Mouse (Mus musculus) frontal cortex, postnatal 14 days (tissue): ENCODE measurements around the gene Nsmce1.
A peak's percentile ranks its signal among the peaks of the same experiment; 100 is the strongest.
"Not testable (repeated sequence)": the region's sequence is repeated elsewhere in the genome, so short reads cannot be mapped to it uniquely, and the experiment has no call there.

ENCODE experiments used
- DNase-seq, 2 experiments: peaks; one replicate each; pipeline ENCODE4 v3.0.0; 2022; ENCODE audit warnings: low spot score in 2 of 2

Nsmce1 gene

DNA sequence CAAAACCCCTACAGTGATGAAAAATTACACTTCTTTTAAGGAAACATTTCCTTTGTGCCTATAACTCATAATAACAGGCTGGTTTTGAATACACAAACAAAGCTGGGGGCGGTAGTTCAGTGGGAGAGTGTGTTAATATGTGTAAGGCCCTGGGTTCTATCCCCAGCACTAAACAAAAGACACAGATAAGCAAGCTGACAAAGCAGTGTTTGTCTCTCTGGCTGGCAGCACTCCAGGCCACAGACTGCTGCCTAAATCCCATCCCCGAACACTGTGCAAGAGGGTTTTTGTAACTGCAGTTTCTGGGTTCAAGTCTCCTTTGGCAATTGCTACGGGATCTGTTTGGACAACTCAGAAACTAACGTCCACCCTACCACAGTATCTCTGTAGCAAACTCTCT lies 49.1 kb downstream of the Nsmce1 start:
- DNase-seq: no peak

- DNase-seq: no peak
Measured at GRCm38 (mm10) chr7:125434666-125435290, 56.6 kb downstream of the Nsmce1 start.

DNA sequence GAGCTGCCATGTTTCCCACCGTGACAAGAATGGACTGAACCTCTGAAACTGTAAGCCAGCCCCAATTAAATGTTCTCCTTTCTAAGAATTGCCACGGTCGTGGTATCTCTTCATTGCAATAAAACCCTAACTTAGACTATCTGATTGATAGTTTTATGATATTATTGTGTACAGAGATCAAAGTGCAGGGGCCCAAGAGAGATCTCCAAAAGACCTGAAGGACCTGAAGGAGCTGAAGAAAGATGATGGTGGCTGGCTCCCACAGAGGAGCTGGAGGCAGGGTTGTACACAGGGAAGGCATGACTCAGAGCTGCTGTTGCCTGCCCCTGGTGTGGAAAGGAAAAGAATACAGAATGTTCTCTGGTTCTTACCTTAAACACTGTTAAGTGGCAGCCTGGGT lies 57.5 kb downstream of the Nsmce1 start:
- DNase-seq: no peak

DNA sequence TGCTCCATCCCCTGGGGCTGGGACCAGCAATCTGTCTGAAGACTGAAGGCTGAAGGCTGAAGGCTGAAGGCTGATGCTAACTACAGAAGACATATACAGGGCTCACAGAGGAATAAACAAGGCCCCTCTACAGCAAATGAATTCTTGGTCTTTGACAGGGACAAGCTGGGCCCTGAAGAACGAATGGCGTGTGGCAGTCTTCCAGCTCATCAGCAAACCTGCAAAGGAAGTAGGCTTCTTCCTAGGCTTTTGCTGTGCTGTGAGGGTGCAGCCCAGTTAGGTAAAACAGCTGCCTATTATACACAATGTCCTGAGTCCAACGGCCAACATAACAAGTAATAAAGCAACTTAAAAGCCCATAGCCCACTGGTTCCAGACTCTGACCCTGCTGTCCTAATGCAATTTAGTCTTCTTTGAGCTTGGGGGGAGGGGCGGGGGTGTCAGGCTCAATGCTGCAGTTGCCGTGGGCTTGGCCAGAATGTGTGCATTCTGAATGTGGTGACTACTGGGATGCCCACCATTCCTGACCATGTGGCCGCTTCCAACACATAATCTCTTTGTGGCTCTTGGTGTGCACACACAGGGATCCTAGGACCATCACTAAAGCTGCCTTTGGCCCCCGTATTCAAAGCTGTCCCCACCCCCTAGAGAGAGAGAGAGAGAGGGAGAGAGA lies 61.1 kb downstream of the Nsmce1 start:
- no peak for DNase-seq

DNA sequence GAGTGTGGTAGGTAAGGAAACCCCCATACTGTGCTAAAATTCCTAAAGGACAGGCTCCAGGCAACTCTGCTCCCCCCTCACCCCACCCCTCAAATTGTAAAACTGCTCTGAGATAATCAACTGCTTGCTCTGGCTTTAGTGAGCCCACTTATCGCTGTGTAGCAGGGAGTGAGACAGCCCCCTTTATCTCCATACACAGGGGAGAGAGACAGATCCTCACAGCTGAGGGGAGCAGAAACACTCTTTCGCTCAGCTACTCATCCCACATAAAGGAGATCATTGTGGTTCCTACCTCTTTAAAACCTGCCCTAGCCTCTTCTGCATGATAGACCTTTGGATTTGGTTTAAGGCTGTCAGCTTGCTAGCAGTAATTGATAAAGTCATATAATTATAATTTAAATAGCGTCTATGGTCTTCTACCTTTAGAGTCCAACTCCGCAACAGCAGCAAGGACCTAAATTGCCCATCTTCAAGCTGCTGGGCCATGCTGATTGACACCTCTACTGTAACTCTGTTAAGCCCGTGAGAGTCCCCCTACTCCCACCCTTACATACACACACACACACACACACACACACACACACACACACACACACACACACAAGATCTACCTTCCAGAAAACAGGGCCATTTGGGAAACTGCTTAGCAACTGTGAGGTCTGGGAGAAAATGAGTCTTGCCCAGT lies 62.4 kb downstream of the Nsmce1 start:
- DNase-seq: not testable (repeated sequence)

DNA sequence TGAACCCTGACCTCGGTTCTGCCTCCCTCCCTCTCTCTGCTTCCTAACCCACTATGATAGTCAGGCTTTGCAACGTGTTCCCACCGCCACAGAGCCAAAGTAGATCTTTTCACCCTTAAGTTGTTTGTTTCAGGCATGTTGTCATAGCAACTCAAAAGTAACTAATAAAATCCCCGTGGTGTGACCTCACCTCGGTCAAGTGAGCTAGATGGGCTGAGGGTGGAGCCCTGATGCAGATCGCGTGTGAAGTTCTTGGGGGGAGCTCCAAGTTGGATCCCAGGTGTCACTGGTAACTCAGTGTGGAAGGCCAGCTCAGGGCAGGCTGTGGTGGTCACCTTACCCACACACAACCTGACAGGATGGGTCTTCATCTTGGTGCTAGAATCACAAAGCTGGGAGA lies 63.0 kb downstream of the Nsmce1 start:
- no peak for DNase-seq

DNA sequence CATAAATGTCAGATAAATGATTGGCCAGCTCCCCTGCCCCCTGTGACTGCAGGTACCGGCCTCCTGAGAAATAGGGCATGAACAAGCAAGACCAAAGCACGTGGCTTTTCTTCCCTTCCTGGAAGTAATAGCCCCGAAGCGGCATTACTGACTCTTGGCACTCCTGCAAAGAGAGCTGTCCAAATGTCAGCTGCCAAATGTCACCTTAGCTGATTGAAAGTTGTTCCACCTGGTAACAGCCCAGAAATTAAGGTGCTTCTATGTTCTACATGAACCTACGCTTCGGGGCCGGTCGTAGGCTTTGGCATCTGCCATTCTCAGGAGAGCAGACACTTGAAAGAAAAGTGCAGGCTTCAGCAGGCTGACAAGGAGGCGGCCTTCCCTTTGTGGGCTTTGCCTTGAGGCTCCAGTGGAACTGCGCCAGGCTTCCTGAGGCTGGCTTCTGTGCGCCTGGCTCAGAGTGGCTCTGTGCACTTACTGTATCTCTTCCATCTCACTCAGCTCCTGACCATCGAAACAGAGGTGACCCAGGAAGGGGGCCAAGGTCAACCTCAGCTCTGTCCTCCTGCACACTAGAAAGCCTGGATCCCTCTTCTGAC lies 63.8 kb downstream of the Nsmce1 start:
- DNase-seq: no peak

DNA sequence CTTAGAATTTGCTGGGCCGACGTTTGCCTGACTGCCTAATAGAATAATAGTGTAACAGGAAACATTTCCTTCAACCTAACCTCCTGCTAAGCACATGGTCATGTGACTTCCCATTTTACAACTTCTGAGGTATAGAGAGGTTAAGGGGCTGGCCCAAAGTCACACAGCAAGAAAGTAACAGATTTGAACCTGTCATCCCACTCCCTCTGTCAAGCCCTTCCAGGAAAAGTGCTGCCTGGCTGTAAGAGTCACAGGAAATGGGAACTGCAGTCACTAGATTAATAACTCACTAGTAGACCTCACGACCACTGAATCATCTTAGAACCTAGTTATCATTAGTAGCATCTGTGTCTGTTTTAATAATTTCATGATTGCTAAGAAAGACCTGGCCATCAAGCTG lies 68.3 kb downstream of the Nsmce1 start:
- no peak for DNase-seq

- no peak for DNase-seq
Measured at GRCm38 (mm10) chr7:125421911-125422310, 69.5 kb downstream of the Nsmce1 start.

- DNase-seq: peak in 1 of 2 experiments; percentile 15
Measured at GRCm38 (mm10) chr7:125420190-125420589, 71.2 kb downstream of the Nsmce1 start.

DNA sequence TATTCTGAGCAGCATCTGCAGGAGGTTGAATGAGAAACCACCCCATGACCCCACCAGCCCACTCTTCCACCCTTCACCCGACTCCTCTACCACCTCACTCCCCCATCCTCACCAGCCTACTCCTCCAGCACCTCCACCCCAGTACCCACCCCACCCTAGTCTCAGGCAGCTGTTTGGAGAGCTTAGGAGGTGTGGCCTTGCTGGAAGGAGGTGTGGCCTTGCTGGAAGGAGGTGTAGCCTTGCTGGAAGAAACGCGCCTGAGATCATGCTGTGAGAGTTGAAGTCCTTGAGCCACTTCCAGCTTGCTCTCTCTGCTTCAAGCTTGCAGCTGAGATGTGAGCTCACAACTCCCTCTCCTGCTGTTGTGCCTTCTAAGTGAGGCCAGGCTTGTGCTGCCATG lies 73.0 kb downstream of the Nsmce1 start:
- DNase-seq: no peak
